Mouse (Mus musculus) bone marrow, adult 2 months (tissue): Measurements from ENCODE around the gene Atp5g1.

Source experiments
- CTCF ChIP-seq: fragments of 200-500 bp; IDR thresholded peaks from 2 replicates; pipeline ENCODE4 v1.5.1; 2011; ENCODE audit warnings: low read length, control low read depth; ENCODE audit not compliant: control insufficient read depth, insufficient read depth
- POLR2A ChIP-seq: fragments of 200-500 bp; IDR thresholded peaks from 2 replicates; pipeline ENCODE4 v1.6.1; 2011; ENCODE audit warnings: low read depth, mild to moderate bottlenecking, control low read depth, low read length, borderline replicate concordance; ENCODE audit not compliant: control insufficient read depth

DNA sequence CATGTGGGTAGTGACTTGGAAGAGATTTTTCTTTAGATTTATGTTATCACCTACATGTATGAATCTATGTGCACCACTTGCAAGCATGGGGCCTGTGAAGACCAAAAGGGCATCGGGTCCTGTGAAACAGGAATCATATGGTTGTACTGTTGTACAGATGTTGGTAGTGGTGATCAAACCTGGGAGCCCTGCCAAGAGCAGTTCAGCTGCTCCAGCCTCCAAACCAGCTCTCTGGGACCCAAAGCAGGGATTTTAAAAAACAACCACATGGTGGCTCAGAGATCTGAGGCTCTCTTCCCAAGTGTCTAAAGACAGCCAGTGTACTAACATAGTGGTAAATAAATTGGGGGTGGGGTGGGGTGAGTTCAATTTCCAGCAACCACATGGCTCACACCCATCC, 32.9 kb upstream of the Atp5g1 start:
- TF ChIP-seq CTCF = no peak
- TF ChIP-seq POLR2A = no peak
